Mouse (Mus musculus): ENCODE measurements at regions not wholly inside any gene's neighbourhood (a gene's known extent, or its start where the extent isn't known, plus 50 kb on each side); places are given as distances from the start of the nearest gene placed in this dataset.

DNA sequence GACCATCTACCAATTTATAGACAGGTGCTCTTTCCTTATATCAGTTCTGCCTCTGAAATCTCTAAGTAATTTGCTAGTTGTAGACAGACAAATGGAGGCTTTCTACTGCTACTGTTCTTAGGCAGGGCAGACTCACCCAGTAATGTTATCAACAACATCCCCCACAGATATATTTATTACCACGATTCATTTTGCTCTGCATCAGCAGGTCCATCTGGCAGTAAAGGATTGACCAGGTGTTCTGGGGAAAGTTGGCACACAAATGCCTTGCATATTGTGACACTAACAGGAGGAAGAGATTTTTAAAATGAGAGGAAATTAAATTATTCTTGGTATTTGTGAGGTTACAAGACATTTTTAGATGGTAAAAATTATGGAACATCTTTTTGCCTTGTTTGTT is 627.3 kb upstream of the Tmprss15 start:
- DNase-seq (ENCODE audit: low spot score) = peak; percentile 80

DNA sequence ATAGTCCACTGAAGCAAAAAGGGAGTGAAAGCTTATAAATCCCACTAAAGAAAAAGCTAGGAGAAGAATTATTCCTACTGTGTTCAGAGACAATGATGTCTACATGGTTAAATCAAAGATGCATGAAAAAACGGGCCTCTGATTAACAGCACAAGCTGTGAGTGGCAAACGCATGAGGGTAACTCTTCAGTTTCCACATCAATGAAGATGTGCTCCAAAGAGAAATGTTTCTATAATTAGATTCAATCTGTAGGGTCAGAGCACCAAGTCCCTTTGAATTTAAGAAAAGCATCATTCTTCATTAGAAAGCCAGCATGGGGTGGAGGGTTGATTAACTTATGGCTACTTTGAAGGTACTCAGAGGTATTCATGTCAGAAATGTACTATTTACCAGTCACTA is 601.5 kb upstream of the Tmprss15 start:
- no peak for DNase-seq (ENCODE audit: low spot score)

DNA sequence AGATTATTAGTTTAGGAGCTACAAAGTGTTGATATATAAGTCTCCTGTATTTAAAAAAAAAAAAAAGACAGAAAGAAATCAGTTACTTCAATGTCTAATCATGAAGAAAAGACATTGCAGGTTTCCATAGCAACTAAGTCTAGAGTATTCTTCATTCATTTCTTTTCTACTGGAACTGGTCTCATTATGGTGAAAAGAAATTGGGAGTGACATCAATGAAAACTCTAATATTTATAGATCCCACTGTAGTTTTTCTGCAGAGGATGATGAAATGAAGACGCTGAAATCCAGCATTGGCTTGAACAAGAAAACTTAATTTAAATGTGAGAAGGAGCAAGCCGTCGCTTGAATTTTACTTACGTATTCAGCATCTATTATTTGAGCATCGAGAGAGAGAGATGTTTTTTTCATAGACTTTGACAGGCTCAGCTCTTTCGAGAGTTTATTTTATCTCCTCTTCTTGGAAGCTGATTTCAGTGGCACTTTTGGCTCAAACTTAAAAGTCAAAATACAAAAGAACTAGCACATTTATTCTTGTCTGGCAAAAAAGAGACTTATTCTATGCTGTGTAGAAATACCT is 560.4 kb upstream of the Tmprss15 start:
- no peak for DNase-seq (ENCODE audit: low spot score)

DNA sequence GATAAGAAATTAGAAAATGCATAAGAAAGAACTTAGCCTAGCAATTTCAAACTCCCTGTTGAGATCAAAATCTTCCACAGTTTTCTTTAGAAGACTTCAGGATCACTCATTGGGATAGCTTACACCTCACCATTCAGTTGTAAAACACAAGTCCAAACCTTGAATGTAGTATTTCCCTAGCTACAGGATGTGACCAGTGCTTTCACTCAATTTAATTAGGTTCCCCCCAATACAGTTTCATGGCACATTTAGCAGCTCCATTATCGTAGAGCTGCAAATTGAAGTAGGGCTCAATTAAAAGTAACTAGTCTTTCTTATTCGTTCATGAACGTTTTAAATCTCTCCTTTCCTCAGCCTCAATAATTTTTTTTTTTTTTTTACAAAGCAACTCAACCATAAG is 550.0 kb upstream of the Tmprss15 start:
- DNase-seq (ENCODE audit: low spot score) = no peak

DNA sequence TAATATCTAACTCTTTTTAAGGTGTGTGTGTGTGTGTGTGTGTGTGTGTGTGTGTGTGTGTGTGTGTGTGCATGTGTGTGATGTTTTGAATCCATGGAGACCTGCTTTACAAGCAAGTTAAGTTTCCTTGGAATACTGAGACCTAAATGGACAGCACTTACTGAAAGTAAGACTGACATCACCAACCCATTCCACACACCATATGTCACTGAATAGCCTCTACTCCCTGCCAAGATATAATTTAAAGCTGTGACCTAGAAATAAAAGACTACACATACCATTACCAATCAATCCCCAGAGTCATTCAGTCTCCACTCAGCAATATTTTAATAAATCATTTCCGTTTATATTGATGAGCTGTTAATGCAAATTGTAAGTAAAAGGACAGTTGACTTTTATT is 536.2 kb upstream of the Tmprss15 start:
- no peak for DNase-seq (ENCODE audit: low spot score)

DNA sequence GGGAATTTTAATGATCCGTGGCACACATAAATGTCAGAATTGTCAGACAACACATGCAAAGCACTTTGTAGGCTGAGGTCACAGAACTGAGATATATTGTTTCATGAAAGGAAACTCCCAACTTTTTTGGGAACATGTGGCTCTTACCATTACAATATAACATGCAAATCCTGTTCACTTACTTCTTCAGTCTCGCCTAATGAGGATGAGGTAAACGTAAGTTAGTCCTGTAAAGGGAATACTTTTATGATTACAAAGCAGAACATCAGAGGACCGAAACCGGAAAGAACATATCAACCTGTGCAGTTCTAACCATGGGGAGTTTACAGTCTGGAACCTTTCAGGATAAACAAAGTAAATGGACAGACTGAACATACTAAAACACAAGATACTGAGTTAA is 520.1 kb upstream of the Tmprss15 start:
- DNase-seq (ENCODE audit: low spot score) = no peak

DNA sequence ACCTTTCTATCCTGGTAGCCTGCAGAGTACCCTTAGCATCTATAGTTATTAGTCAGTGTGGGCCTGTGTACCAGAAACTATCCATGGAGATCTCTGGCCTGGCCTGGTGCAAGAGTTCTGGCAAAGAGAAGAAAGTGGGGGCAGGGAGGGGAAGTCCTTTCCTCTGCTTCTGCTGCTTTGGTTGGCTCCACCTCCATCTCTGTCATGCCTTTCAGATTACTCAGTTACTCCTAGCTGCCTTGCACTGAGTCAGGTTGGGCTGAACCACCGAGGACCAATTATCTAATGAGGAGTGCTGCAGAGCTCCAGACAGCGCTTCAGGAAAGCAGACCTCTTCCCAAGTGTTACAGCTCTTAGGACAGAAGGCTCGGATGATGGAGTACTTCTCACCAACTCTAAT is 500.0 kb upstream of the Tmprss15 start:
- DNase-seq (ENCODE audit: low spot score) = no peak

DNA sequence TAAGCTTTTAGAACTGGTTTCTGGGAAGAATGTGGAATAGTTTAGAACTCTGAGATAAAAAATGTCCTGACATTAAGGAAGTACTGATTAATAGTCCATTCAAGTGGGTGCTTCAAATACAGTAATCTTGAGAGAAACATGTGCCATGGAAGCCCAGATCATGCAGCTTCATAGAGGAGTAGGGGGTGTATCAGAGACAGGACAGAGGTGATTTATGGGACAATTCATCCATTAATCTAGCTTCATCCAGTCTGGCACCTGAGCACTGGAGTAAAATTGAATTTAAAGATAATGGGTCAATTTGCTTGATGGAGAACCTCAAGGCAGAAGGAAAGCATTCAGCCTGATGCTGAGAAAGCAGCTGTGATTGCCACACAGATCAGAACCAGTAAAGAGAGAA is 494.8 kb upstream of the Tmprss15 start:
- DNase-seq (ENCODE audit: low spot score) = no peak

DNA sequence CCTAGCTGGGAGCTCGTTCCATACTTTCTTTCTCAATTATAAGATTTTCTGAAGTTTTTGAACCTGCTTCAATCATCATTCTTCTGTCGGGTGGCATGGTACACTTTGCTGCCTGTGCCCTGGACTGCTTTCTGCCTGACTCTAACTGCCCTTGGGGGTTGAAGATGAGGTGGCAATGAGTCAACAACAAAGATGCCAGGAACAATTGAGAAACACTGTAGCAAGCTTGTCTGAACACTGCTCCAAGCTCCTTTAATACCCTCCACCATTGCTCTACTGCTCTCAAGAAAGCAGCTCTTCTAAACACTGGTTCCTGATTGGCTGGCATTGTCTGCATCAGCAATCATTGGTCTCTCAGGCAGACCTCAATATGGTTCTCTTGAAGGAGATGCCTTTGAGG is 480.0 kb upstream of the Tmprss15 start:
- DNase-seq (ENCODE audit: low spot score) = no peak

DNA sequence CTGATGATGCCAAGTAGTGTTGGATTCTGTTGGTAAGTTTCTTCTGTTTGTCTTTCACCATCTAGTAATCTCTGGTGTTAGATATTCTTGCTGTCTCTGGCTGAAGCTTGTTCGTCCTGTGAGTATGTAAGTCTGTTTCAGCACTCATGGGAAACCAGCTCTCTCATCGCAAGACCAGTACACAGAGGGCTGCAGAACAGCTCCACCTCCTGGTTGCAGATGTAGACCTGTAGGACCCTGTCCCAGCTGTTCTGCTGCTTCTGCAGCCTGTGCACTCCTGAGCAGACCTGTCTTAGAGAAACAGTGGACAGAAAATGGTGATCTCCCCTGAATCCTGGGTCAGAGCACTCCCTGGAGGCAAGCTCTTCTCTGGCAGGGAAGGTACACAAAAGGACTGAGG is 443.5 kb upstream of the Tmprss15 start:
- no peak for DNase-seq (ENCODE audit: low spot score)

DNA sequence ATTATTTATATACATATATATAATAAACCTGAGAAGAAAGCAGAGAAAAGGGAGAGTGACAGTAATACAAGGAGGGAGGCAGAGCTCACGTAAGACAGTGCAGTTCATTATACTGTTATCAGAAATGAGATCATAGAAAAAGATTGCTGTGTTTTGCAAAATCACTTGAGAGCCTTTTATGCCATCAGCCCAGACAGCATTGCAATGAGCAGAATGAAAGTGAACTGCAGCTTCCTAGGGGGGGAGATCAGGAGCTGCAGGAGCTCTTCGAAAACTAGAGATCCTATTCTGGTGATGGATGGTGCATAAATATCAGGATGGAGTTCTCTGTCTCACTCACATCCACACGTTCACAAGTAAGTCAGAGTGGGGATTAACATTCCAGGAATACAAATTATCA is 401.6 kb upstream of the Tmprss15 start:
- DNase-seq (ENCODE audit: low spot score) = no peak

DNA sequence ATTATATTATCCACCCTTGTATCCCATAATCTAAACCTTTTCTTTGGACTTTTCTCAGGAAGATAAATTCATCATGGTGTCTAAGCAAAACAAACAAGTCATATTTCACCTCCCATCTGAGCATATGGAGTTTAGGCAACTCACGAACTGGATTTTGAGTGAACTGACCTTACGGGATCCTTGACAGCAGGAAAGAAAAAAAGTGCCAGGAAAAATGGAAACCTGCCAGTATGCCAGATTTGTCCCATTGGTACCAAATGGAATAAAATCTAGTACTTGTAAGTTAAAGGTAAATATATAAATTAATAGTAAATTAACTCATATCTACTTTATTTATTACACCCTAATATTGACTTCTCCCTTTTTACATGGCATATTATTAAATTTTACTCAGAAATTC is 360.0 kb upstream of the Tmprss15 start:
- DNase-seq (ENCODE audit: low spot score) = no peak

DNA sequence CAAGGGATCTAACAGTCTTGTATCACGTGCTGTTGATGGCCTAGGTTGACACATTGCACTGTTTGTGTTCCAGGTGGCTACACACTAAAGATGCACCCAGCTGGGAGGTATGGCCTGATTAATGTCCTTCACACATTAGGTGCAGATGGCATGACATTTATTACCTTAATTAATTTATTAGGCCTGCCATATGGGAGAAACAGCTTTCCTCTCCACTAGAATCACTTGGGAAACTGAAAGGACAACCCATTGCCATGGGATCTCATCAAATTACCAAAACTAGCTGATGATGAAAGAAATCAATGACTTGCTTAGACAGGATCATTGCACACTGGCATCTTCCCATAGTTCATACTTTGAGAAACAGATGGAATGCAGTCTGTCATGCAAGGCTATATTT is 358.8 kb upstream of the Tmprss15 start:
- DNase-seq (ENCODE audit: low spot score) = no peak

DNA sequence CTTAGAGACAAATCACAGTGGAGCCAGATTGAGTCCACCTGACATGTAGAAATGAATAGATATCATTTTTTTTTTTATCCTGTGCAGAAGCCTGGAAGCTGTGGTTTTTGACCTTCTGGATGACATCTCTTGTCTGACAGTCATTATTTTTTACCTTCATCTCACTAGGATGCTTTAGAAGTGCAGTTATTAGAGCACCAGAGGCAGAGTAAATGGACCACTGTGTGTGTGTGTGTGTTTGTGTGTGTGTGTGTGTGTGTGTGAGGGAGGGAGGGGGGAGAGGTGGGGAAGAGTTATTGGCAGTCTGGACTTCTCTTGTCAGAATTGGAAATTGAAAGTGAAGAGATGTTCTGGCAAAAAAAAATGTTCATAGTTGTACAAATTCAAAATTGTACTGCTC is 316.5 kb upstream of the Tmprss15 start:
- DNase-seq (ENCODE audit: low spot score) = no peak

DNA sequence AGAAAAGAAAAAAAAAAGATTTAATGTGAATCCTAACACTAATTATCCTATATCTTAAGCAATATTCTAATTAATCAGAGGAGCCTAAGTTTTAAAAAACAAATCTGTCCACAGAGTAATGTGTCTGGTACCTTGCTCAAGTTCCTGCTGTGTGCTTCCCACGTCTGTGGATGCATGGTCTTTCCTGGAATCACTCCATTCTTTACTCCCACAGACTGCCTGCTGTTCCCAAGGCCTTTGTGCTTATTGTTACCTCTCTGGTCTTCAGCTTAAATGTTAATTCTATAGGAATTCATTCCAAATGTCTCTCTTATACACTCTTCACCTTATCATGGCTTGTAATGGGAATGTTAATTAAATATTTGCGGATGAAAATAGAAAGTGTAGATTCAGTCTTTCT is 315.3 kb upstream of the Tmprss15 start:
- DNase-seq (ENCODE audit: low spot score) = no peak

DNA sequence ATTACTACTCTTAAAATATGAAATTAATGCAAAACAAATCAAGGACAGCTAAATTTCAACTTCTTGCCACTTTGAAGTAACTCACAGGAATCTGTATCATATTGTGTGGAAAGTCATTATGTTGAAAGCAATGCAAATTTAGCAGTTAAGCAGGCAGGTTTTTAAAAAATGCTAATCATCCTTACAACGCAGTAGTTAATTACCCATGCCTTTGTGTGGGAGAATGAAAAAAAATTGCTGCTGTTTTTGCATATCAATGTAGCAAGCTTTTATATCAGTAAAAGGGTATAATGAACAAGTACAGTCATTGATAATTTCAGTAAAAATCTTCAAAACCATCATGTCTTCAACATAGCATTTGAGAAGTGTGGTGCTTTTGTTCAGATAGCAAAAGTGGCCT is 313.2 kb upstream of the Tmprss15 start:
- DNase-seq (ENCODE audit: low spot score) = no peak

DNA sequence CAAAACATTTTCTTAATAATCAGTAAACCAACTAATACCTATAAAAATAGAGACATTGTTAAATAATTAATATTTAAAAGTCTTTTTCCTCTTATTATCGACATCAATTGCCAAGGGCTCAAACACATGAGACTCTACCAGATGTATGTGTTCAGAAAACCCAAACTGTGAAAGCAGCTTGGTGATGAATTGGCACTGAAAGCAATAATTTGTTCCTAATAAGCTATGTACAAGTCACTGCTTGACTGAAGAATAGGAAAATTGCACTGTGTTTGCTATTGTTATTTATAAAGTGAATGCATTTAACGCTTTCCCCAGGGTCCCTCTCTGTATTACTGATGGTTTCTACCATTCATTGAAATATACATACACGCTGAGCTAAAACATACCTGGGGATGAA is 309.2 kb upstream of the Tmprss15 start:
- no peak for DNase-seq (ENCODE audit: low spot score)

DNA sequence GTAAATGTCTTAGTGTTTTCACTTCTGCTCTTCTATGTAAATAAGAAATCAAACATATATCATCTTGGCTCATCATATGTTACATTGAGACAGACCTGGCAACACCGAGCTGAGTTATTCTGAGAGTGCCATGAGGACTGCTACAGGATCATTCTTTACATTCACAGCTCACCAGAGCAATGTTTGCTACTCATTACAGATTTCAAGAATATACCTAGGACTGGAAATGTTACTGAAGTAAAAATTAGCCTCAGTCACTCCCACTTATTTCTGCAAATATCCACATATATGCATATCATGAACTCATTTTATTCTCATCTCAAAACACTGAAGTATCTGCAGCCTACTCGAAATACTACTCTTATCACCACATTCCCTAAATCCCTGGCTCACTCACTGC is 307.6 kb upstream of the Tmprss15 start:
- no peak for DNase-seq (ENCODE audit: low spot score)

DNA sequence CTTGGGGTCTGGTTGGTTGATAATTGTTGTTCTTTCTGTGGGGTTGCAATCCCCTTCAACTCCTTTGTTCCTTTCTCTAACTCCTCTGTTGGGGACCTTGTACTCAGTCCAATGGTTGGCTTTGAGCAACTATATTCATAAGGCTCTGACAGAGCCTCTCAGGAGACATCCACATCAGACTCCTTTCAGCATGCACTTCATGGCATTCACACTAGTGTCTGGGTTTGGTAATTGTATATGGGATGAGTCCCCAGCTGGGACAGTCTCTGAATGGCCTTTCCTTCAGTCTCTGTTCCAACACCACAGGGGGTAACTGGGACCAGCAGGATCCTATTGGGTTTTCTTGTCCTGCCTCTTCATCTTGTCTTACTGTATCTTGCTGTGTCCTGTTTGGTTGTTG is 303.5 kb upstream of the Tmprss15 start:
- no peak for DNase-seq (ENCODE audit: low spot score)

DNA sequence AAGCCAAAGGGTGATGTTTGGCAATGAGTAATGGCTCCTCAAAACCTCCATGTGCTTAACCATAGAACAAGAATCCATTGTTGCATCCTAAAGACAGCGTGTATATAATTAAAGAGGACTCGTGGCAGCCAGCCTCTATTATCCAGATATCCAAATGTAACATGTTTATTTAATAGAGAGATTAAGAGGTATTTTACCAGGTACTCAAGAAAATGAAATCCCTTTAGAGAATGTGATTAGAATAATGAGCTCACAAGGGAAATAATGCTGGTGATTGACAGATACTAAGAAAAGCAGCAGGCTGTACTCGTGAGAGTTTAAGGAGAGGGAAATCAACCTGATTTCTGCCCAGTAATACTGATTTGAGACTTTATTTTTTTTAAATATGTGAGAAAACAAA is 295.5 kb upstream of the Tmprss15 start:
- DNase-seq (ENCODE audit: low spot score) = no peak

DNA sequence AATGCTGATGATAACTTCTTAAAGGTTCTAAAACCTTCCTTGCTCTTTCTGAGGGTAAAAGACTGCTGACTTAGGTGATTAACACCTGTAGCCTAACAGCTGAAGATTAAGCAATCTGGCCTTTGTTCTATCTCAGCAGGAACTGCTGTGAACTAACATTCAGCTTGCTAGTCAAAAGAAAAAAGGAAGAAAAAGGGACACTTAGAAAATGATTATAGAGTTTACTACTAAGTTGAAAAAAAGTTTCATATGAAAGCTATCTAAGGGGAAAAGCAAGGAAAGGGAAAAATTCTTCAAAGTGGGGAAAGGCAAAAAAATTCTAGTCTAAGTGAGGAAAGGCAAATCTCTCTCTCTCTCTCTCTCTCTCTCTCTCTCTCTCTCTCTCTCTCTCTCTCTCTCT is 259.2 kb upstream of the Tmprss15 start:
- DNase-seq (ENCODE audit: low spot score) = no peak

DNA sequence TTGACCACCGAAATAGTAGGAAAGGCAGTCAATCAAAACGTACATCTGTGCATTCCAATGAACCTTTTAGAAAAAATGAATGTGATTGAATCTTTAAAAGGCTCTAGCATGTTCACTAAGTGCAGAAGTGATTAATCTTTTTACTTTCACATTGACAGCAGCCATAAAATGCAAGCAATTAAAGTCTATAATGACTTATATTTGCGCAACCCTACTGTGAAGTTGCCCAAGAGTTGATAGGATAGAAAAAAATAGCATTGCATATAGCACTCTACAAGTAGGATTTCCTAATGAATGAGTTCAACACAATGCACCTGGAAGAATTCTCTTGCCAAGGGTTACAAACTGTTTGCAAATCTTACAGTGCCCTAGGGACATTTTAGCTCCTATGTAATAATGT is 251.6 kb upstream of the Tmprss15 start:
- no peak for DNase-seq (ENCODE audit: low spot score)

DNA sequence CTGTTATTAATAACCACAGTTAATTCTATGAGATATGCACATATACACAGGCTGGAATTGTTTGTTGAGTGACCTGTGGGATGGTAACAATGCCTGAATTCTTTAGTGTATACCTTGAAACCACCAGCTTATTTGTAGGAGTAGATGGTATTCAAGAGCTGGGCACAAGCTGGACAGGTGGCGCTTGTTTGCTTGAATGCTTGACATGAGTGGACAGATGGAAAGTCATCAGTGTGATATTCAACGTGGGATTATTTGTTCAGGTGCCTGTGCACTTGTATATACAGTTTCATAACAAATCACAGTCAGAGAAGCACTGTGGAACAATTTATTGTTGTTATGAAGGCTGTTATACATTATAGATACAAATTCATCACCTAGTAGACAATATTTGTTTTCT is 245.5 kb upstream of the Tmprss15 start:
- DNase-seq (ENCODE audit: low spot score) = no peak

DNA sequence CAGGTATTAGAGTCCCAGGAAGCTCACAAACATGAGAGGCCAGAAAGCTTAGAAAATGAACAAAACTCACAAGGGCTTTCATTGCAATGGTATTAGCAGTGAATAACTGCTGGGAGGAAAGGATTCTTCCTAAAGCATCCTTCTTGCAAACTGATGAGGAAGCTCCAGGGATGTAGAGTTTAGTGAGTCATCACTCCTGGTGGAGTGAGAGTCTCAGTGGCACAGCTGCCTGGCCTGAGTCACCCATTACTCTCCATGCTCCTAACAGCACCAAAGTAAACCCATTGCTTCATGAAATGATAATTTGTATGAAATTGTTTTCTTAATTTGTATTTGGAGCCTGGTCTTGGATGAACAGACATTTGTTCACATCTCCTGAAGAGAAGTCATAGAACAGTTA is 245.1 kb upstream of the Tmprss15 start:
- no peak for DNase-seq (ENCODE audit: low spot score)

DNA sequence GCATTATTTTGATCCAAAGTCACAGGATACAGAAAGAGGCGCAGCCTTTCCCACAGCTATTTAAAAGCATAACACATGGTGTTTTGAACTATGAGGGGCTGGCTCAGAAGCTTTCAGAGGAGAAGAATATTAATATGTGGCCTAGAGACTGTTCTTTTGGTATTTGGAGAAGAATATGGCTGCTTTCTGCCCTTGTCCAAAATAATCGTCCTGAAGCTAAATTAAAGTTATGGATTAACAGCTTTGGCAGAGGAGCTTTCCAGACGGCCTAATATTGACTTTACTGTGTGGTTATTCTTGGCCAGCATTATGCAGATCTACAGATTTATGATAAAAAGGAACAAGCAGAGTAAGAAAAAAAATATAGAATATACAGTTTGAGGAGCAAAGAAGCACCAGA is 222.4 kb upstream of the Tmprss15 start:
- DNase-seq (ENCODE audit: low spot score) = no peak

All from layer of hippocampus, adult 11-12 months (tissue).